Mouse (Mus musculus): ENCODE results near the gene Pou6f2. TPM values are rescaled to one million over a fixed set of nuclear protein-coding genes. Genes with fewer than 3 reads are reported as not detected.
A peak's percentile ranks its signal among the peaks of the same experiment; 100 is the strongest.

The Pou6f2 gene
- 1 to 10 TPM; 1.8 to 2.5 TPM for total RNA-seq (2021)

- no peak for DNase-seq (ENCODE audit: extremely low spot score in 1 of 2, low spot score in 1 of 2)
These were observed at the start of gene Pou6f2 for GRCm38 (mm10) chr13:18397586-18397985. Gene Pou6f2, minus strand, starts transcription at chr13:18397686.

GRCm38 (mm10) chr13:18439858-18440257 lies 42.4 kb upstream of the Pou6f2 start:
- no peak for DNase-seq (ENCODE audit: extremely low spot score in 1 of 2, low spot score in 1 of 2)

GRCm38 (mm10) chr13:18387673-18388072 lies 9.8 kb downstream of the Pou6f2 start:
- no peak for DNase-seq (ENCODE audit: extremely low spot score in 1 of 2, low spot score in 1 of 2)

GRCm38 (mm10) chr13:18363373-18363772 lies 34.1 kb downstream of the Pou6f2 start:
- DNase-seq (ENCODE audit: extremely low spot score in 1 of 2, low spot score in 1 of 2): no peak

GRCm38 (mm10) chr13:18344580-18345333 lies 52.7 kb downstream of the Pou6f2 start:
- no peak for DNase-seq (ENCODE audit: extremely low spot score in 1 of 2, low spot score in 1 of 2)

GRCm38 (mm10) chr13:18338910-18339501 lies 58.5 kb downstream of the Pou6f2 start:
- DNase-seq (ENCODE audit: extremely low spot score in 1 of 2, low spot score in 1 of 2): no peak

- DNase-seq (ENCODE audit: extremely low spot score in 1 of 2, low spot score in 1 of 2): no peak
These were observed 59.5 kb downstream of the Pou6f2 start for GRCm38 (mm10) chr13:18338022-18338421.

GRCm38 (mm10) chr13:18334035-18334434 lies 63.5 kb downstream of the Pou6f2 start:
- no peak for DNase-seq (ENCODE audit: extremely low spot score in 1 of 2, low spot score in 1 of 2)

- no peak for DNase-seq (ENCODE audit: extremely low spot score in 1 of 2, low spot score in 1 of 2)
These were observed 64.9 kb downstream of the Pou6f2 start for GRCm38 (mm10) chr13:18332596-18332995.

GRCm38 (mm10) chr13:18323980-18324678 lies 73.4 kb downstream of the Pou6f2 start:
- no peak for DNase-seq (ENCODE audit: extremely low spot score in 1 of 2, low spot score in 1 of 2)

- DNase-seq (ENCODE audit: extremely low spot score in 1 of 2, low spot score in 1 of 2): no peak
These were observed 74.1 kb downstream of the Pou6f2 start for GRCm38 (mm10) chr13:18323407-18323806.

- no peak for DNase-seq (ENCODE audit: extremely low spot score in 1 of 2, low spot score in 1 of 2)
These were observed 84.9 kb downstream of the Pou6f2 start for GRCm38 (mm10) chr13:18312613-18313012.

GRCm38 (mm10) chr13:18309024-18309423 lies 88.5 kb downstream of the Pou6f2 start:
- no peak for DNase-seq (ENCODE audit: extremely low spot score in 1 of 2, low spot score in 1 of 2)

- DNase-seq (ENCODE audit: extremely low spot score in 1 of 2, low spot score in 1 of 2): no peak
These were observed 90.9 kb downstream of the Pou6f2 start for GRCm38 (mm10) chr13:18306506-18307145.

- no peak for DNase-seq (ENCODE audit: extremely low spot score in 1 of 2, low spot score in 1 of 2)
These were observed 97.5 kb downstream of the Pou6f2 start for GRCm38 (mm10) chr13:18299966-18300365.

- no peak for DNase-seq (ENCODE audit: extremely low spot score in 1 of 2, low spot score in 1 of 2)
These were observed 104.0 kb downstream of the Pou6f2 start for GRCm38 (mm10) chr13:18293438-18293837.

- DNase-seq (ENCODE audit: extremely low spot score in 1 of 2, low spot score in 1 of 2): no peak
These were observed 107.1 kb downstream of the Pou6f2 start for GRCm38 (mm10) chr13:18290253-18290914.

- no peak for DNase-seq (ENCODE audit: extremely low spot score in 1 of 2, low spot score in 1 of 2)
These were observed 110.0 kb downstream of the Pou6f2 start for GRCm38 (mm10) chr13:18287536-18287935.

- DNase-seq (ENCODE audit: extremely low spot score in 1 of 2, low spot score in 1 of 2): no peak
These were observed 115.0 kb downstream of the Pou6f2 start for GRCm38 (mm10) chr13:18282361-18282982.

GRCm38 (mm10) chr13:18281084-18281483 lies 116.4 kb downstream of the Pou6f2 start:
- DNase-seq (ENCODE audit: extremely low spot score in 1 of 2, low spot score in 1 of 2): peak in 1 of 2 experiments; percentile 7
